Mouse (Mus musculus): ENCODE data around the gene Ppp1r3c. TPM values are rescaled to one million over a fixed set of nuclear protein-coding genes. Genes with fewer than 3 reads are reported as not detected.

Gene Ppp1r3c
- polyA plus RNA-seq, 1 experiment: 0.58 TPM

DNA sequence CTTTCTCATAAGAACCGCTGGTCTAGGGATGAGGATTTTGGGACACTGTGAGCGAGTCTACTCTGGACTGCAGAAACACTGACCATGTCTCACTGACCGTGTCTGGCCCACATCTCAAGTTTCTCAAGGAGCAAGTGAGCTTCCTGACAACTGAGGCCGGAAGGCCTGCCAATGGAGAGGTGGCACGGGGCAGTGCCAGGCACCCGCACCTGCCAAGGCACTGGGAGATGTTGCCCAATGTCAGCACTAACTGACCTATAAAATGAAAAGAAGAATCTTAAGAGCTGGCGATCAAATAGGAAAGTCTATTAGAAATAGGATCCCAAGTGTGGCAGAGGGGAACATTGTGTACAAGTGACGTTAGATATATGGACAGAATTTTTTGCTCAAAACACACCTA is 39.1 kb upstream of the Ppp1r3c start:
- TF ChIP-seq POLR2A (IDR thresholded peaks at IDR 0.05; ENCODE audit: insufficient read depth, low read length) (no peak), EP300 (IDR thresholded peaks at IDR 0.05; ENCODE audit: insufficient read depth, low read depth, low read length) (no peak), CTCF (IDR thresholded peaks at IDR 0.05; ENCODE audit: low read depth, low read length) (no peak)
- Histone ChIP-seq H3K27me3 (ENCODE audit: control insufficient read depth, insufficient read depth, low read length, poor library complexity, severe bottlenecking) (no peaks in the 10 kb centered on the region), H3K9ac (ENCODE audit: low read depth, poor library complexity, severe bottlenecking) (no peak overlapping the region), H3K36me3 (ENCODE audit: control insufficient read depth, insufficient read depth, low read length, poor library complexity, severe bottlenecking) (no peaks in the 10 kb centered on the region), H3K9me3 (replicated peaks; ENCODE audit: control insufficient read depth, insufficient read depth, low read length, poor library complexity, severe bottlenecking) (no peaks in the 10 kb centered on the region), H3K4me3 (ENCODE audit: low read depth, low read length) (no peak overlapping the region), H3K4me1 (ENCODE audit: control insufficient read depth, insufficient read depth, low read length) (no peaks in the 10 kb centered on the region), H3K27ac (ENCODE audit: insufficient read depth, low read length) (no peak overlapping the region)

GRCm38 (mm10) chr19:36773716-36774459 is 37.4 kb upstream of the Ppp1r3c start:
- no peak for TF ChIP-seq CTCF (IDR thresholded peaks at IDR 0.05; ENCODE audit: low read depth, low read length)
- no peak for TF ChIP-seq EP300 (IDR thresholded peaks at IDR 0.05; ENCODE audit: insufficient read depth, low read depth, low read length)
- TF ChIP-seq POLR2A (IDR thresholded peaks at IDR 0.05; ENCODE audit: insufficient read depth, low read length): no peak
- Histone ChIP-seq H3K27me3 (ENCODE audit: control insufficient read depth, insufficient read depth, low read length, poor library complexity, severe bottlenecking) (no peaks in the 10 kb centered on the region), H3K36me3 (ENCODE audit: control insufficient read depth, insufficient read depth, low read length, poor library complexity, severe bottlenecking) (no peaks in the 10 kb centered on the region), H3K4me3 (ENCODE audit: low read depth, low read length) (no peak overlapping the region), H3K9ac (ENCODE audit: low read depth, poor library complexity, severe bottlenecking) (no peak overlapping the region), H3K9me3 (replicated peaks; ENCODE audit: control insufficient read depth, insufficient read depth, low read length, poor library complexity, severe bottlenecking) (no peaks in the 10 kb centered on the region), H3K27ac (ENCODE audit: insufficient read depth, low read length) (no peak overlapping the region), H3K4me1 (ENCODE audit: control insufficient read depth, insufficient read depth, low read length) (no peaks in the 10 kb centered on the region)

DNA sequence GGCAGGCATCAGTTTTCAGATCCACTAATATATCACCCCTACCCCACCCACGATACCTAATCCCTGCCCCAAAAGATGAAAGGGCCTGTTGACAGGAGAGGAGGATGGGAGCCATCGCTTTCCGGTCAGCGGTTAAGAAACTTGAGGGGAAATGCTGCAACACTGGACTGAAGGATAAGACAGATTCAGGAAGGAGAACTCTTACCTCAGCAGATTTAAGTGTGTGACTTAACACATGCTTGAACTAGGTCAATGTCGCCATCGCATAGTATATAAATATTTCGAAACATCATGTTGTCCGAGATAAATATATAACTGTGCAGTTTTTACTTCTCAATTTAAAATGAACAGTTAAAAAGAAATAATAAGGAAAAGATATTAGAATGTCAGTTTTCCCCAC is 31.6 kb upstream of the Ppp1r3c start:
- Histone ChIP-seq H3K36me3 (ENCODE audit: control insufficient read depth, insufficient read depth, low read length, poor library complexity, severe bottlenecking) (no peaks in the 10 kb centered on the region), H3K9me3 (replicated peaks; ENCODE audit: control insufficient read depth, insufficient read depth, low read length, poor library complexity, severe bottlenecking) (no peaks in the 10 kb centered on the region), H3K27me3 (ENCODE audit: control insufficient read depth, insufficient read depth, low read length, poor library complexity, severe bottlenecking) (no peaks in the 10 kb centered on the region), H3K4me3 (ENCODE audit: low read depth, low read length) (no peak overlapping the region), H3K27ac (ENCODE audit: insufficient read depth, low read length) (no peak overlapping the region), H3K9ac (ENCODE audit: low read depth, poor library complexity, severe bottlenecking) (no peak overlapping the region), H3K4me1 (ENCODE audit: control insufficient read depth, insufficient read depth, low read length) (no peaks in the 10 kb centered on the region)
- TF ChIP-seq CTCF (IDR thresholded peaks at IDR 0.05; ENCODE audit: low read depth, low read length) (no peak), POLR2A (IDR thresholded peaks at IDR 0.05; ENCODE audit: insufficient read depth, low read length) (no peak), EP300 (IDR thresholded peaks at IDR 0.05; ENCODE audit: insufficient read depth, low read depth, low read length) (no peak)

DNA sequence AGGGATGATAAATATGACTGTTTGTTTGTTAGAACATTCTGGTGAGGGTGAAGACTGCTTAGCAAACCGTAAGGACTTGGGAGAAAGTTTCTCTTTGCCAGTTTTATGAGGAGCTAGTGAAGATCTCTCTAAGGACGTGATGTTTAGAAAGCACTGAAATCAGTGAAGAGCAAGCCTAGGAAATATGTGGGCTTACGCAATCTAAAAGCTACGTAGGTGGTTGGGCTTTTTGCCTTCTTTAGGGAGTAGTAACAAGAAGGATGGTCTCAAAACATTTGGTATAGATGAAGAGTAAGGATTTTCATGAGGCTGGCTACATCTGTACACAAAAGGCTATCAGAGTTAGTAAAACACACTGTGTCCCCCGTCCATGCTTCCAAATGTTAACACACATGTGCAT is 28.0 kb upstream of the Ppp1r3c start:
- H3K27ac ChIP-seq (ENCODE audit: insufficient read depth, low read length): no peak overlapping the region
- no peak overlapping the region for H3K4me3 ChIP-seq (ENCODE audit: low read depth, low read length)
- H3K9ac ChIP-seq (ENCODE audit: low read depth, poor library complexity, severe bottlenecking): no peak overlapping the region
- no peaks in the 10 kb centered on the region for H3K4me1 ChIP-seq (ENCODE audit: control insufficient read depth, insufficient read depth, low read length)
- H3K36me3 ChIP-seq (ENCODE audit: control insufficient read depth, insufficient read depth, low read length, poor library complexity, severe bottlenecking): no peaks in the 10 kb centered on the region
- H3K9me3 ChIP-seq (replicated peaks; ENCODE audit: control insufficient read depth, insufficient read depth, low read length, poor library complexity, severe bottlenecking): no peaks in the 10 kb centered on the region
- no peaks in the 10 kb centered on the region for H3K27me3 ChIP-seq (ENCODE audit: control insufficient read depth, insufficient read depth, low read length, poor library complexity, severe bottlenecking)
- TF ChIP-seq CTCF (IDR thresholded peaks at IDR 0.05; ENCODE audit: low read depth, low read length): no peak
- no peak for TF ChIP-seq EP300 (IDR thresholded peaks at IDR 0.05; ENCODE audit: insufficient read depth, low read depth, low read length)
- no peak for TF ChIP-seq POLR2A (IDR thresholded peaks at IDR 0.05; ENCODE audit: insufficient read depth, low read length)

DNA sequence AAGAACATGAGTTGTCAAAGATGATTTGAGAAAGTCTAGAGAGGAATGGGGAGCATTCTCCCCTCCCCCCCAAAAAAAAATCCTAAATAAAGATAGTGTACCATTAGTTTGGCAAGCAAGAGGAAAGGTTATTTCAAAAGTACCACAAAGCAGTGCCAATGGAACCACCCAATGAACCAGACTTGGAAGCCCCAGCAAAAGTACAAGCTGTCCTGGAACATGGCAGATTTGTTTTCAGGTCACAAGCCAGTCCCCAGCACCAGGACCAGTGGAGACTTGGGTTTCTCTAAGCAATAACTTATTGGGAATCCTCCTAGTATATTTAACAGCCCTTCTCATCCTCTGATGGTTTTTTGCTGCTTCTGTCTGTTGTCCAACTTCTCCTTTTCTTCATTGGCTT is 12.5 kb upstream of the Ppp1r3c start:
- Histone ChIP-seq H3K36me3 (ENCODE audit: control insufficient read depth, insufficient read depth, low read length, poor library complexity, severe bottlenecking) (no peaks in the 10 kb centered on the region), H3K4me3 (ENCODE audit: low read depth, low read length) (no peak overlapping the region)
- TF ChIP-seq POLR2A (IDR thresholded peaks at IDR 0.05; ENCODE audit: insufficient read depth, low read length) (no peak), EP300 (IDR thresholded peaks at IDR 0.05; ENCODE audit: insufficient read depth, low read depth, low read length) (no peak), CTCF (IDR thresholded peaks at IDR 0.05; ENCODE audit: low read depth, low read length) (no peak)

GRCm38 (mm10) chr19:36742331-36742730 is 5.9 kb upstream of the Ppp1r3c start:
- H3K9ac ChIP-seq (ENCODE audit: low read depth, poor library complexity, severe bottlenecking): no peak overlapping the region
- H3K9me3 ChIP-seq (replicated peaks; ENCODE audit: control insufficient read depth, insufficient read depth, low read length, poor library complexity, severe bottlenecking): no peaks in the 10 kb centered on the region
- TF ChIP-seq POLR2A (IDR thresholded peaks at IDR 0.05; ENCODE audit: insufficient read depth, low read length): no peak
- no peak for TF ChIP-seq CTCF (IDR thresholded peaks at IDR 0.05; ENCODE audit: low read depth, low read length)
- TF ChIP-seq EP300 (IDR thresholded peaks at IDR 0.05; ENCODE audit: insufficient read depth, low read depth, low read length): no peak
- H3K4me3 ChIP-seq (ENCODE audit: low read depth, low read length): no peak overlapping the region
- no peaks in the 10 kb centered on the region for H3K27me3 ChIP-seq (ENCODE audit: control insufficient read depth, insufficient read depth, low read length, poor library complexity, severe bottlenecking)
- no peak overlapping the region for H3K27ac ChIP-seq (ENCODE audit: insufficient read depth, low read length)
- no peaks in the 10 kb centered on the region for H3K4me1 ChIP-seq (ENCODE audit: control insufficient read depth, insufficient read depth, low read length)
- no peaks in the 10 kb centered on the region for H3K36me3 ChIP-seq (ENCODE audit: control insufficient read depth, insufficient read depth, low read length, poor library complexity, severe bottlenecking)

More for the DNA sequence above, 12.5 kb upstream of the Ppp1r3c start:
- no peaks in the 10 kb centered on the region; the same call in 1 of the 2 replicates for H3K27me3 ChIP-seq (ENCODE audit: control insufficient read depth, insufficient read depth, low read length, poor library complexity, severe bottlenecking)
- H3K27ac ChIP-seq (ENCODE audit: insufficient read depth, low read length): no peak overlapping the region
- H3K4me1 ChIP-seq (ENCODE audit: control insufficient read depth, insufficient read depth, low read length): no peaks in the 10 kb centered on the region
- no peak overlapping the region for H3K9ac ChIP-seq (ENCODE audit: low read depth, poor library complexity, severe bottlenecking)
- H3K9me3 ChIP-seq (replicated peaks; ENCODE audit: control insufficient read depth, insufficient read depth, low read length, poor library complexity, severe bottlenecking): no peaks in the 10 kb centered on the region
